In genomic region chr3:32236766-32237165, GRCm38 (mm10) we compare ENCODE assay signal across 16 mouse cellular contexts.
A peak's percentile ranks its signal among the peaks of the same experiment; 100 is the strongest.
DNase-seq lines count a peak whose midpoint lies in the region; ATAC-seq lines count a peak whose summit lies in the region.
"Had no signal": no experiment of that assay in that cellular context is flagged by ENCODE, and none has a peak within 500 bp of the region (broad histone marks: within the 10 kb centered on the region; RNA-seq: fewer than 3 reads in every experiment).

No protein-coding gene starts in this region.

- no peaks in the 10 kb centered on the region for H3K4me1 ChIP-seq in lung, embryonic 15.5 days
- no peaks in the 10 kb centered on the region for H3K4me1 ChIP-seq in embryonic facial prominence, embryonic 10.5 days
- H3K4me1 ChIP-seq: embryonic facial prominence, embryonic 12.5 days; forebrain, embryonic 10.5 days; intestine, embryonic 15.5 days; liver, embryonic 13.5 days had no signal

- no peak overlapping the region for H3K4me3 ChIP-seq in lung, embryonic 15.5 days
- H3K4me3 ChIP-seq in embryonic facial prominence, embryonic 10.5 days: no peak overlapping the region
- H3K4me3 ChIP-seq: embryonic facial prominence, embryonic 12.5 days; forebrain, embryonic 10.5 days; gastrocnemius, adult 2 months; intestine, embryonic 15.5 days; liver, embryonic 13.5 days had no signal

- H3K9ac ChIP-seq in lung, embryonic 15.5 days: no peak overlapping the region
- H3K9ac ChIP-seq: embryonic facial prominence, embryonic 12.5 days; intestine, embryonic 15.5 days; liver, embryonic 13.5 days had no signal

- no peaks in the 10 kb centered on the region for H3K9me3 ChIP-seq in lung, embryonic 15.5 days
- no peaks in the 10 kb centered on the region for H3K9me3 ChIP-seq in embryonic facial prominence, embryonic 10.5 days
- H3K9me3 ChIP-seq: embryonic facial prominence, embryonic 12.5 days; forebrain, embryonic 10.5 days; intestine, embryonic 15.5 days; liver, embryonic 13.5 days had no signal

- no peak overlapping the region for H3K4me2 ChIP-seq in lung, embryonic 15.5 days
- H3K4me2 ChIP-seq: embryonic facial prominence, embryonic 12.5 days; heart, embryonic 11.5 days; intestine, embryonic 15.5 days; liver, embryonic 13.5 days had no signal

- WGBS in lung, embryonic 15.5 days: 47% methylated on average over 5 of the region's 5 CpGs
- 85% methylated on average over 5 of the region's 5 CpGs for WGBS in embryonic facial prominence, embryonic 10.5 days

- no peak for DNase-seq in frontal cortex, postnatal 25 days (ENCODE audit: low spot score in 2 of 2)
- peak; percentile 13 for DNase-seq in urinary bladder, postnatal 14 days (ENCODE audit: low spot score)
- DNase-seq in urinary bladder, postnatal 10 days (ENCODE audit: low spot score): no peak
- no peak for DNase-seq in cerebellum, adult 9-10 months
- no peak for DNase-seq in embryonic facial prominence, embryonic 10.5 days (ENCODE audit: low spot score)
- no peak for DNase-seq in embryo, embryonic 10.5 days (ENCODE audit: low spot score)
- DNase-seq: cerebellum, postnatal 10 days; gastrocnemius, adult 2 months; left cerebral cortex, postnatal 4 days; liver, embryonic 13.5 days had no signal

- no peaks in the 10 kb centered on the region for H3K36me3 ChIP-seq in lung, embryonic 15.5 days
- no peaks in the 10 kb centered on the region for H3K36me3 ChIP-seq in embryonic facial prominence, embryonic 10.5 days (replicated peaks)
- H3K36me3 ChIP-seq: embryonic facial prominence, embryonic 12.5 days; forebrain, embryonic 10.5 days; intestine, embryonic 15.5 days; liver, embryonic 13.5 days had no signal

- H3K27ac ChIP-seq in lung, embryonic 15.5 days: no peak overlapping the region
- H3K27ac ChIP-seq in embryonic facial prominence, embryonic 10.5 days (replicated peaks): no peak overlapping the region
- H3K27ac ChIP-seq: embryonic facial prominence, embryonic 12.5 days; forebrain, embryonic 10.5 days; gastrocnemius, adult 2 months; intestine, embryonic 15.5 days; liver, embryonic 13.5 days had no signal

- ATAC-seq in frontal cortex, adult (ENCODE audit: low TSS enrichment): peak; percentile 44; the same call in 1 of the 2 replicates
- ATAC-seq in lung, embryonic 15.5 days (ENCODE audit: borderline replicate concordance, extremely low read depth, low FRiP score, low TSS enrichment): peak; percentile 75; the same call in 1 of the 2 replicates
- ATAC-seq: intestine, embryonic 15.5 days had no signal

- H3K27me3 ChIP-seq in lung, embryonic 15.5 days: no peaks in the 10 kb centered on the region
- H3K27me3 ChIP-seq in embryonic facial prominence, embryonic 10.5 days (replicated peaks; ENCODE audit: low read depth, poor library complexity, severe bottlenecking): no peaks in the 10 kb centered on the region
- H3K27me3 ChIP-seq: embryonic facial prominence, embryonic 12.5 days; intestine, embryonic 15.5 days; liver, embryonic 13.5 days had no signal
